Mouse (Mus musculus) cerebellum, adult 18-20 months (tissue): ENCODE results near the gene Tead1.
"Not testable (repeated sequence)": the region's sequence is repeated elsewhere in the genome, so short reads cannot be mapped to it uniquely, and the experiment has no call there.

Experiments
- DNase-seq, 2 experiments: peaks; one replicate each; pipeline ENCODE4 v3.0.0; 2021

The Tead1 gene

GRCm38 (mm10) chr7:112935876-112936275, 256.8 kb downstream of the Tead1 start:
- DNase-seq: not testable (repeated sequence)

GRCm38 (mm10) chr7:112937089-112937488, 258.0 kb downstream of the Tead1 start:
- no peak for DNase-seq

GRCm38 (mm10) chr7:112938959-112939358, 259.8 kb downstream of the Tead1 start:
- DNase-seq: no peak

- no peak for DNase-seq
Observed at GRCm38 (mm10) chr7:112942567-112942966, 263.4 kb downstream of the Tead1 start.

- DNase-seq: no peak
Observed at GRCm38 (mm10) chr7:112943056-112943455, 263.9 kb downstream of the Tead1 start.

GRCm38 (mm10) chr7:112946706-112947105, 267.6 kb downstream of the Tead1 start:
- DNase-seq: peak; percentile 7 to 8

GRCm38 (mm10) chr7:112953777-112954291, 274.7 kb downstream of the Tead1 start, which contains the start of gene Rassf10:
Gene Rassf10 (plus strand): TSS chr7:112953962.
- peak; percentile 29 to 43 for DNase-seq

GRCm38 (mm10) chr7:112954351-112955102, 275.4 kb downstream of the Tead1 start:
- DNase-seq: peak; percentile 7 to 31

GRCm38 (mm10) chr7:112955103-112955827, 276.1 kb downstream of the Tead1 start:
- DNase-seq: peak; percentile 19 to 30

GRCm38 (mm10) chr7:112955955-112956354, 276.8 kb downstream of the Tead1 start:
- DNase-seq: no peak
